Mouse (Mus musculus) adrenal gland, postnatal 10 days (tissue): ENCODE results near the gene Ptgfrn. TPM values are rescaled to one million over a fixed set of nuclear protein-coding genes. Genes with fewer than 3 reads are reported as not detected.
A peak's percentile ranks its signal among the peaks of the same experiment; 100 is the strongest.

Experiments used
- DNase-seq: peaks from one replicate; pipeline ENCODE4 v3.0.0; 2021; ENCODE audit warnings: mixed read lengths
- total RNA-seq, 2 experiments: library from RNA; stranded (reverse); gene quantifications; 2 replicates each; pipeline ENCODE4 v1.2.3; 2021

The Ptgfrn gene
- total RNA-seq, 2 experiments from 2014 or later, result 35.7 to 35.8 TPM

DNA sequence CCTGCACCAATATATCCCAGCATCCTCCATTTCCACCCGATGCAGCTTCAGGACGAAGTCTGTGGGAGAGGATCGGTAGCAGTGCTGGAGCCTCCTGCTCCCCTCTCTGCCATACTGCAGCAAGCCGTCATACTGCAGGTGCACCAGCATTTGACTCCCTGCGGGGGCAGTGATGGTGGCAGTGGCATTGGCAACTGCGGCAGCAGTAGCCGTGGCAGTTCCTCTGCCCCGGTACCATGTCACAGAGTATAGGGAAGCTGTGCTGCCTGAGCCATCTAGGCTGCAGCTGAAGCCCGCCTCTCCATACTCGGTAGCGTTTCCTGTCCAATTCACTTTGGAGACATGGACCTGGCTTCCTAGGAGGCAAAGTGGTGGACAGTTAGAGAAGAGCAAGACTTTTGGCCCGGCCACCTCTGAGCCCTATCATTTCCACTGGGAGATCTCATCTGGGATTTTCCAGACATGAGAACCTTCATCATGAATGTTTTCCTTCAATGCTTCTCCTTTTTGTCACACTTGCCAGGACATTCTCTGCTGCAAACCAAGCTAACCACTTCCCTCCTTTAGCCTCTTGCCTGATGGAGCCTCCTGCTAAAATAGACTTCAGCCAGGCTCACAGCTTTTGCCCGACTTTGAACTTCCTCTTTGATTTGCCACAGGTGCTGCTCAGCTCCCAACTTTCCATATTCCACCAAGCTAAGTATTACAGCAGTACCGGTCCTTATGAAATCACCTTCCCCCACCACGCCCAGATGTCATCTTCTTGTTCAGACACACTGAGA is 106.3 kb downstream of the Ptgfrn start:
- DNase-seq, result no peak

DNA sequence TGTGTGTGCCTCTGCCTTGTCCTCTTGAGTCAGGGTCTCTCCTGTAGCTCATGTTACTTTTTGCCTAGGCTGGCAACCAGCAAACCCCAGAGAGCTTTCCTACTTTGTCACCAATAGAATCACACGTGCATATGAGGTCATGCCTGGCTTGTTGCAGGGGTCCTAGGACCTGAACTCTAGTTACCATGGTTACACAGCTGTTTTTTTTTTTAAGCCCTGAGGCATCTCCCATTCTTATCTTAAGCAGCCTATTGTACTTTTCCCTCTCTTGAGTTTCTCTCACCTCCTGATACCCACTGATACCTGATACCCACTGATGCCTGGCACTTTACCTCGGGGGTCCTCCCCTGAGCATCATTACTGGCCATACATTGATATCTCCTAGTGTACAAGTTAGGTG is 110.3 kb downstream of the Ptgfrn start:
- DNase-seq, result no peak

DNA sequence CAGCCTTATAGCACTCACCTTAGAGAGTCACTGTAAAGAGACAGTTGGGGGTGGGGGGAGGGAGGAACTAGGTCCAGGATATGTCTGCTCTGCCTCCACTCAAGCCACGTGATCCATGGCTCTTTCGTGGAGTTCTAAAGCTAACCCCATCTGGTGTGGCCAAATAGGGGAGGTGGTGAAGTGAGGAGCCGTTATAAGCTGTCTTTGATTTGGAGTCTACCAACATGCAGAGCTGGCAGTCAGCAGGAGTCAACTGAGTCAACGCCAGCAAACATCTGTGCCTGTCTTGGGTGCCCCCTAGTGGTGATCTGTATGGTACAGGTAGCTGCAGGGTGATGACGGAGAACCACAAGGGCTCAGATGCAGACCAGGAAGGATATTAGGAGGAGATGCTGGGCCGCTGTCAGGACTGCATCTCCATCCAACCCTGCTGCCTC is 111.2 kb downstream of the Ptgfrn start:
- peak; percentile 85 for DNase-seq

DNA sequence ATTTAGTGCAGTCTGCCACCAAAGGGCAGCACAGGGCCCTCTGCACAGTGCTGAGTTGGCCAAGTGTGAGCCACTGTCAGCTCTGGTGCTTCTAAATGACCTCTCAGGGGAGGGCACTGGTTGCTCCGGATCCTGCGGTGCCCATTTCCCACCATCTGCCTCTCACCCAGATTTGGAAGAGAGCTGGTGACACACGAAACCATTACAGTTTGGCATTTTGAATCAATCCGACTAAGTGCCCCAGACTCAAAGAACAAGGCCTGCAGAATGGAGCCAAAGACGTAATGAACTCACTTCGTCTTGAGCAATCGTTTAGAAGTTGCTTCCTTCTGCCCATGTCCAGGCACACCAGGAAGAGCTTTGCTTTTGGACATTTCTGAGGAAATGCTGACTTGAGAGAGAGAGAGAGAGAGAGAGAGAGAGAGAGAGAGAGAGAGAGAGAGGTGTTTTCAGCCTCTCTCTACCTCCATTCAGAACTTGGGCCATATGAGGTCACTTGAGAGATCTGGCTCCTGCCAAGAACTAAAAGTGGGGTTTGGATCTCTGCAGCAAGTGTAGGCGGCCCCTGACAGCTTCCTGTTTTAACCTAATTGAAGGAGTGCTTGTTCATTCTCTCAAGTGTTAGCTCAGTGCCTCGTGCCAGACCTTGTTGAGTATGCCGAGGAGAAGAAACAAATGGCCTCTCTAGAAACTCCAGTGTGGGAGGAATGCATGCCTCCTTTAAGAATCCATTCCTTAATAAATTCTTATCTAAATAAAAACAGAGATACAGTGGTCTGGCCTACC is 112.1 kb downstream of the Ptgfrn start:
- DNase-seq, result peak; percentile 13

DNA sequence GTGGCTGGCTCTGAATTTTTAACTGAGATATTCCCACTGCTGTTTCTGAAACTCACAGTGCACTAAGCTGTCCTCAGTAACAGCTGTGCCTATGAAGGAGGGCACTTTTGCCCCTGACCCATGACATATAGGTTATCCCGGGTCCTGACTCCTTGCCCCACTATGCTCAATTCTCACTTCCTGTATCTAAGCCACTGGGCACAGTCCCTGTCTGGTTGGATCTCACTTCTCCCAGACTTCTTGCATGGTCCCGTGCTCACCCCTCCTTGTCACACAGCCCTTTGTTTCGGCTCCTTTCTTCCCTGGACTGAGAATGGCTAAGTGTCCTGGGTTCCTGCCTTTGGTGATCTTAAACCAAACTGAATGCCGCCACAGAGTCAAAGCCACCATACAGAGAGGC is 115.8 kb downstream of the Ptgfrn start:
- DNase-seq, result no peak

DNA sequence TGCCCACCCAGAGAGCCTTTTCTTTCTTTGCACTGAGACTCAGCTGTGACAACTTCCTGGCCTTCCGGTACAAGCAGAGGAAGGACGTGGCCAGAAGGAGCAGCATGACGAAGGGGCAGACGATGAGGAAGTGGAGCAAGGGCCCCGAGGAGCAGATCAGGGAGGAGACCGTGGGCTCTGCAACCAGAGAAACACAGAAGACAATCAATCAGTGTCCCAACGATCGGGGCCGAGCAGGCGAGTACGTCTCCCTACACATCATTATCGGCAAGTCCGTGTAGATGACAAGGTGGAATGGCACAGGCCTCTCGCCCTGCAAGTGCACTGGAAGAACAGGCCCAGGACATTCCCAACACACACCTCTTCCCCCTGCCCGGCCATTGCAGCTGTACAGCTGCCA is 116.4 kb downstream of the Ptgfrn start:
- DNase-seq, result peak; percentile 32

DNA sequence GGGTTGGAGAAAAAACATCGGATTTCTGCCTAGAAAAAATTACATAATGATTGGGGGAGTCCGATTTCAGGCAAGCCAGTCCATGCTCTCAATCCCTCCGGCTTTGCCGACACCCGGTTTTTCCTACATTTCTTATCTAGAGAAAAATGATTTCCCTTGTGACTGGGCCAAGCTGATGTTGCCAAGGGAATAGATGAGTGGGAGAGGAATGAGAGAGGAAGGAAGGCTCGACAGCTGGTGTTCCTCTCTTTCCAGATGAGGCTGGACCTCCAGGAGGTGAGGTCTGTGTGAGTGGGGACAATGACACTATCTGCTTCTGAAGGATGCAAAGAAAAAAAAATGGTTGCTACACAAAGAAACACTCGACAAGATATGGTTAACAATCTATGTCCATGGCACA is 116.9 kb downstream of the Ptgfrn start:
- DNase-seq, result peak; percentile 7

Other genes starting within 250 kb of the Ptgfrn start
- gene Trim45, start 188.1 kb downstream of the Ptgfrn start, total RNA-seq, result 1 to 10 TPM; 3.9 to 5.3 TPM
- gene Ttf2, start 140.6 kb downstream of the Ptgfrn start, total RNA-seq, result 10 to 100 TPM in 1 of 2 experiments, 1 to 10 TPM in 1; 8.0 to 11.9 TPM
- gene Cd101, start 80.7 kb downstream of the Ptgfrn start, total RNA-seq, result under 1 TPM; 0.12 to 0.27 TPM
- 1 to 10 TPM; 4.7 to 5.4 TPM for gene Cd2, start 177.7 kb upstream of the Ptgfrn start, total RNA-seq